Mouse (Mus musculus) embryonic fibroblast, embryonic 13.5 days (primary cell): ENCODE measurements around the gene Cpm. TPM values are rescaled to one million over a fixed set of nuclear protein-coding genes. Genes with fewer than 3 reads are reported as not detected.

ENCODE experiments used
- H3K27ac ChIP-seq: 2 replicates; pipeline ENCODE4 v1.5.1; 2012; ENCODE audit warnings: low read length, control low read depth, inconsistent platforms; ENCODE audit not compliant: insufficient read depth
- H3K4me1 ChIP-seq: 2 replicates; pipeline ENCODE4 v1.6.1; 2011; ENCODE audit warnings: low read length; ENCODE audit not compliant: control insufficient read depth, insufficient read depth
- H3K4me3 ChIP-seq: 2 replicates; pipeline ENCODE4 v1.5.1; 2011; ENCODE audit warnings: mild to moderate bottlenecking, control low read depth, low read length; ENCODE audit not compliant: insufficient read depth
- CTCF ChIP-seq: IDR thresholded peaks from 2 replicates; pipeline ENCODE4 v1.5.1; 2011; ENCODE audit warnings: mild to moderate bottlenecking, control low read depth, low read length, moderate library complexity, borderline replicate concordance; ENCODE audit not compliant: insufficient read depth
- POLR2A ChIP-seq: IDR thresholded peaks from 2 replicates; pipeline ENCODE4 v1.6.1; 2011; ENCODE audit warnings: low read depth, mild to moderate bottlenecking, control low read depth, low read length, moderate library complexity
- polyA plus RNA-seq: library from polyadenylated mRNA; stranded (reverse); fragments of >200 nt; gene quantifications from 2 replicates; pipeline ENCODE4 v1.2.4, GENCODE M21; 2011; ENCODE audit warnings: low read depth; ENCODE audit not compliant: missing spikeins, insufficient read length

The Cpm gene
- polyA plus RNA-seq, 1 experiment: 1.4 TPM

DNA sequence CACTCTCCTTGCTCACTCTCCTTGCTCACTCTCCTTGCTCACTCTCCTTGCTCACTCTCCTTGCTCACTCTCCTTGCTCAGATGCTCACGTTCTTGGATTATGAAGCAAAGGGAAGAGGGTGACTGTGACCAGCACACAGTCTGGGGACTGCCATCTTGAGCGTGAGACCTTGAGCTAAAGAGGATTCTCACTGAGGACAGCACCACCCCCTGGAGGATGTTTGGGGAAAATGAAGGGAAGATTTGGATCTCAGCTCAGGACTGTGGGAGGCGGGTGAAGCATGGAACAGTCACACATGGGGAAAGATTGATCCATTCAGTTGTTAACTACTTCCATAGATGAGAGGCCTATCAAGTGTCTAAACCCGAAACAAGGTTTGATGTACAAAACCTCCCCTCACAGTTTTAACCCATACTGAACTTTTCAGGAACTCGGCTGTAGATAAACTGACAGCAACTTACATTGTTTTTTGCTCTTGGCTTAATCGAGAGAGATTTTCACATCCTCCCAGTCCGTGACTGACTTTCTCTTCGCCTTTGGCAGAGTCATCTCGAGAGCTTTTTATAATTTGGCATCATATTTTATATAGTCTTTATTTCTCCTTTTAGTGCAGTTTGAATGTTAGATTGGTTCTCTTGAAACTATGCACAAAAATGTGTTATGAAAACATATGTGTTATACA lies 7.9 kb downstream of the Cpm start:
- no peak for TF ChIP-seq POLR2A
- 0 out of 2 replicates have a peak, but pooled peaks have one; percentile 14 for TF ChIP-seq CTCF
- Histone ChIP-seq H3K27ac (no peak overlapping the region), H3K4me3 (no peak overlapping the region), H3K4me1 (no peaks in the 10 kb centered on the region)

GRCm38 (mm10) chr10:117637745-117638577 lies 8.7 kb downstream of the Cpm start:
- Histone ChIP-seq H3K4me1 (no peaks in the 10 kb centered on the region), H3K4me3 (no peak overlapping the region), H3K27ac (no peak overlapping the region)
- TF ChIP-seq CTCF (no peak), POLR2A (no peak)

DNA sequence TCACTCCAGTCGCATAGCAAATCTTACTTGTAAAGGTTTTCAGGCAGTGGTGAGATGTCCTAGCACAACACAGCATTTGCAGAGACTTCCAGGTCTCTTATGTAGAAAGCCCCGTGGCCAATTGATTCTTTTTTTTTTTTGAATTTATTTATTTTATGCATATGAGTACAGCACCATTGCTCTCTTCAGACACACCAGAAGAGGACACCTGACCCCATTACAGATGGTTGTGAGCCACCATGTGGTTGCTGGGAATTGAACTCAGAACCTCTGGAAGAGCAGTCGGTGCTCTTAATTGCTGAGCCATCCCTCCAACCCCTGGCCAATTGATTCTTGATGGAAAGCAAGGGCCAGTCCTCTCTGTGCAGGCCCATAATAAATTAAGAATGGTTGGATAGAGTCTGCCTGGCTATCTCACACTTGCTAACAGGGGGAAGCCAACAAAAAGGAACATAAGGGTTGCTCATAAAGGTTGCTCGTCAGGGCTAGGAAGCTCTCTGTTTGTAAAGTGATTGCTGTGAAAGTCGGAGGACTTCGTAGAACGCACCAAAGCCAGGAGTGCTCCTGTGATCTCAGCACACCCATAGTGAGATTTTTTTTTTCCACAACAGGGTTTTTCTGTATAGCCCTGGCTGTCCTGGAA lies 9.4 kb downstream of the Cpm start:
- TF ChIP-seq POLR2A (no peak), CTCF (no peak)
- no peak overlapping the region for H3K4me3 ChIP-seq
- no peak overlapping the region for H3K27ac ChIP-seq
- H3K4me1 ChIP-seq: no peaks in the 10 kb centered on the region

DNA sequence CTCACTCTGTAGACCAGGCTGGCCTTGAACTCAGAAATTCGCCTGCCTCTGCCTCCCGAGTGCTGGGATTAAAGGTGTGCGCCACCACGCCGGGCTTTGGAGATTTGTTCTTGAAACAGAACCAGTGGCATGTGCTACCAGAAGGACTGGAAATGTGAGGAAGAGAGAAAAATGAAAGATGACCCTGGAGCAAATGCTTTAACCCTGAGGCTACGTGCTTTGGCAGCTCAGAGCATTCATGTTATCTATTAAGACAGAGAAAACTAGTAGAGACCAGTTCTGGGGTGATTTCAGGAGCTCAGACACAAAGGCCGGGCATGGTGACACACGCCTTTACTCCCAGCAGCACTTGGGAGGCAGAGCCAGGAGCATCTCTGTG lies 9.9 kb downstream of the Cpm start:
- TF ChIP-seq POLR2A: no peak
- TF ChIP-seq CTCF: no peak
- Histone ChIP-seq H3K4me1 (no peaks in the 10 kb centered on the region), H3K4me3 (no peak overlapping the region), H3K27ac (no peak overlapping the region)

GRCm38 (mm10) chr10:117639899-117640594 lies 10.7 kb downstream of the Cpm start:
- no peaks in the 10 kb centered on the region for H3K4me1 ChIP-seq
- H3K4me3 ChIP-seq: no peak overlapping the region
- TF ChIP-seq CTCF (no peak), POLR2A (no peak)
- no peak overlapping the region for H3K27ac ChIP-seq

DNA sequence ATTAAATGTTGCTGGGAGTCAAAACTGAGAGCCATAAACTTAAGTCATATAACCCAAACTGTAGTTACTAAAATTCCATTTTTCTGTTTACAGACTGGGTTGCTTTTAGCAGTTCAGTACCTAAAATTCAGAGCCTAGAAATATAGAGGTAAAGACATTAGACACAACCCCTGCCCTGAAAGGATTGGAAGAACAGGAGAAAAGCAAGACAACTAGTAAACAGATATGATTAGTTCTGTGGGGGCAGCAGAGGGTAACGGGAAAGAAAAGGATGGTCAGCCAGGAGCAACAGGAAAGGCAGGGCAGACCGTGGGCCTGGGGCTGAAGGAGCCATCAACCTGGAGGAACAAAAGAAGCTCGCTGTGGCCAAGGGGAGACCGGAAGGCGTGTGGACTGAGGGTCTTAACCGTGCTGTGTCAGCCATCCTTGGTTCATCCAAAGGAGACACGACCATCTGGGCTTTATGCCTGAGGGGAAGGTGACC lies 11.3 kb downstream of the Cpm start:
- TF ChIP-seq POLR2A: no peak
- H3K4me3 ChIP-seq: no peak overlapping the region
- H3K4me1 ChIP-seq: no peaks in the 10 kb centered on the region
- no peak overlapping the region for H3K27ac ChIP-seq

DNA sequence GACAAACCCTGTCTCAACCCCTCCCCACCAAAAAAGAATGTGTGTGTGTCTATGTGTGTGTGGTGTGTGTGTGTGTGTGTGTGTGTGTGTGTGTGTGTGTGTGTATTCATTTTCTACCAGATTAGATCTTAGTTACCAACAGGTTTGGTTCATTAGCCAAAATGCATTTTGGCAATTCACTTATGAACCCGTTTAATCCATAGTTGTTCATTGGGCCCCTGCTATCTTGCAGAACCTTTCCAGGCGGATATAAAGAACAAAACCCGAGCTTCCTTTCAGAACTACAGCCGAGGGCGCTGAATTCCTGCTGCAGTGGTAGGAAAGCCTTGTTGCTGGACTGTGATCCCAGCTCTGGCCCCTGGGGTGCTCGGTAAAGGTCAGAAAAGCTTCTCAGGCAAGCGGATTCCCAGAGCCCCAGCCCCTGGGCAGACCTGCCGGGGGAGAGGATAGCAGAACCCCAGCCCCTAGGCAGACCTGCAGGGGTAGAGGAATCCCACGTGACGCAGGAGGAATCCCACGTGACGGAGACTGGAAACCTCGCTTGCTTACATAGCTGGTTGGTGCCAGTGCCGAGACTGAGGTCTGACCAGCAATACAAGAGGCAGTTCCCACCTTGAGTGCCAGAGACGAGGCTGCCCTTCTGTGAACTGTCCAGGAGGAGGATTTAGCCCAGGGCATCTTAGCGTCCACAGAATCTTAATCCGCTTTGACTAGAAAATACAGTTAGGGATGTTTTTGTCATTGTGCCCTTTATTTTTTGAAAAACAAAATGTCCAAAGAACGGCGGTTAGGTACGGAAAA lies 12.3 kb downstream of the Cpm start:
- Histone ChIP-seq H3K4me3 (no peak overlapping the region), H3K27ac (no peak overlapping the region), H3K4me1 (no peaks in the 10 kb centered on the region)
- no peak for TF ChIP-seq POLR2A
- TF ChIP-seq CTCF: no peak

DNA sequence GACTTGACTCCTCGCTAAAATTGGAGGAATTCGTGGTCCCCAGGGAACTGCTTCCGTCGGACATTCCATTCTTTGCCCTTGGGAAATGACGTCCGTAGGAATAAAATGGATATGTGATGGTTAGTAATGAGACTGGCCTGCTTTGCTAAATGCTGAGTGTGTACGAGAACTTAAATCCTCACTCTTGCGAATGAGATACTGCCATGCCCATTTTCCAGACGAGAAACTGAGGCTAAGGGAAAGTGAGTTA lies 12.8 kb downstream of the Cpm start:
- H3K4me1 ChIP-seq: no peaks in the 10 kb centered on the region
- no peak for TF ChIP-seq CTCF
- TF ChIP-seq POLR2A: no peak
- H3K4me3 ChIP-seq: no peak overlapping the region
- no peak overlapping the region for H3K27ac ChIP-seq

- H3K4me3 ChIP-seq: no peak overlapping the region
- H3K4me1 ChIP-seq: no peaks in the 10 kb centered on the region
- no peak overlapping the region for H3K27ac ChIP-seq
- TF ChIP-seq POLR2A (no peak), CTCF (no peak)
Observed at GRCm38 (mm10) chr10:117642491-117643262, 13.4 kb downstream of the Cpm start.
